Mouse (Mus musculus) embryonic stem cell, embryonic (primary cell): ENCODE measurements at regions not wholly inside any gene's neighbourhood (a gene's known extent, or its start where the extent isn't known, plus 50 kb on each side); places are given as distances from the start of the nearest gene placed in this dataset.
"Not testable (repeated sequence)": the region's sequence is repeated elsewhere in the genome, so short reads cannot be mapped to it uniquely, and the experiment has no call there.

Experiments
- CTCF ChIA-PET, 4 experiments: fragments of 300-600 bp in 2 of 4; fragments of 350-600 bp in 2 of 4; sonication (Branson Sonifier 250); formaldehyde crosslinking; loops; one replicate each; lab custom pipeline; 2022; ENCODE audit warnings: inconsistent platforms in 2 of 4; lab: Charles Lee
- POLR2A ChIA-PET, 4 experiments: fragments of 300-600 bp in 2 of 4; fragments of 350-600 bp in 2 of 4; sonication (Branson Sonifier 250); formaldehyde crosslinking; loops; one replicate each; lab custom pipeline; 2022; ENCODE audit warnings: antibody characterized with exemption in 4 of 4, inconsistent platforms in 1 of 4; lab: Charles Lee

DNA sequence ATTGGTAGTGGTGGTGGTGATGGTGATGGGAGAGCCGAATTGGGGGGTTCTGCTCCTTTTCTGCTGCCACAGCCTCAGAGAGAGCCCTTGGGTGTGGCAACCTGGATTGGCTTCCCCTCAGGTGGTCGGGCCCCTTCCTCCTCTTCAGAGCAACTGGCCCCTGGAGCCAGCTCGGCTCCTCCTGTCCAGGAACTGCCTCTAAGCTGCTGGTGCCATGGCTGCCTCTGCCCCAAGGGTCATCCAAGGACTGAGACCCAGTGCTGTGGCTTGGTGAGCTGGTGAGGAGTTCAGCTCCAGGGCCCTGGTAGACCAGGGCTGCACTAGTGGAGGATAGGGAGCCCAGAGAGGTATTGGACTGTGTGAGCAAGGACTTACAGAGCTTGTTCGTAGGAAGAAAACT, 372.4 kb upstream of the Cntn5 start:
- CTCF ChIA-PET = interaction anchor here in 1 of 4 experiments (0.9 kb wide), 1 partner anchor 165 kb away, joined by 3 read pairs; no protein-coding TSS in a partner anchor
- POLR2A ChIA-PET = no interaction called here

DNA sequence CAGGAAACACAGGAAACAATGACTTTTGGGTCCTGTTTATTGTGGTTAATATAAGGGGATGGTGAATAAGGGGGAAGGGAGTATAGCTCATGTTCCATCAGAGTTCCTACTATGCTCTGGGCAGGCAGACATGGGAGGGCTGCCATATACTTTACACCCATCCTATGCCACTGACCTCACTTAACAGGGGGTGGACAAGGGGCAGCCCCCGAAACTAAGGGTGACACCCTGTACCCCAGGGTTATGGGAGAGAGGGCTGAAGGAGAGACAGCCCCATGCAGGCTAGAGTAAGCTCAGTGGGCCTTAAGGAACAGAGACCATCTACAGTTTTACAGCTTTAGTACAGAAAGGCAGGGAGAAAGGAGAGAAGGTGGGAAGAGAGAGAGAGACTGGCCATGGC, 352.3 kb upstream of the Cntn5 start:
- CTCF ChIA-PET = no interaction called here
- POLR2A ChIA-PET = no interaction called here

DNA sequence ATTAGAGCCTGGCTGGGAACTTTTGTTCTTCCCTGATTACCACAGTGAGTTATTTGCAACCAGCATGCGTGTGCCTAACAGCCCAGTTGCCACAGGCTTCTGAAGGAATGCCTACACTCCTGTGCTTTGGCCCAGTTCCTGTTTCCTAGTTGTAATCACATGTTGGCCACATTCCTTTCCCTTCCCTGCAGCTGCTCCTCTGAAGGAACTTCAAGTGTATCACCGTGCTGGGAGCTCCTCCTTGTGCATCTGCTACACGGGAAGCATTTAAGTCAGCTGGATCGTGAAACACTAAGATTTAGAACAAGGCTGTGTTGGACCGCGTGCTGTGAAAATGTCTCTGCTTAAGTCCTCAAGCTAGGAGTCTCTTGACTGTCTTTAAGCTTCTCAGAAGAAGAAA, 302.3 kb upstream of the Cntn5 start:
- POLR2A ChIA-PET = interaction anchor here in 1 of 4 experiments (0.6 kb wide), 1 partner anchor 60 kb away, joined by 3 read pairs; no protein-coding TSS in a partner anchor
- CTCF ChIA-PET = no interaction called here

DNA sequence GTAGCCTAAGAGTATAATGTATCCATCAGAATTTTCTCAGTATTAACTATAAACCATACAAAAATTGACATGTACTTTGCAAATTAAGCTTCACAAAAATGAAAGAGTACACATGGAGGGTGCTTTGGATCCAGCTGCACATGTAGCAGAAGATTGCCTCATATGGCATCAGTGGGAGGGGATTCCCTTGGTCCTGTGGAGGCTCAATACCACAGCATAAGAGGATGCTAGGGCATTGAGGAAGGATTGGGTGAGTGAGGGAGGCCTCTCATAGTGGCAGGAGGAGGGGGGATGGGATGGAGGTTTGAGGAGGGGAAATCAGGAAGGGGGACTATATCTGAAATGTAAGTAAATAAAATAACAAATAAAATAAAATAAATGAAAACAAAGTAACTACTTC, 301.7 kb upstream of the Cntn5 start:
- ChIA-PET POLR2A (interaction anchor here in 1 of 4 experiments (0.6 kb wide), 1 partner anchor 59 kb away, joined by 3 read pairs; no protein-coding TSS in a partner anchor), CTCF (no interaction called here)

DNA sequence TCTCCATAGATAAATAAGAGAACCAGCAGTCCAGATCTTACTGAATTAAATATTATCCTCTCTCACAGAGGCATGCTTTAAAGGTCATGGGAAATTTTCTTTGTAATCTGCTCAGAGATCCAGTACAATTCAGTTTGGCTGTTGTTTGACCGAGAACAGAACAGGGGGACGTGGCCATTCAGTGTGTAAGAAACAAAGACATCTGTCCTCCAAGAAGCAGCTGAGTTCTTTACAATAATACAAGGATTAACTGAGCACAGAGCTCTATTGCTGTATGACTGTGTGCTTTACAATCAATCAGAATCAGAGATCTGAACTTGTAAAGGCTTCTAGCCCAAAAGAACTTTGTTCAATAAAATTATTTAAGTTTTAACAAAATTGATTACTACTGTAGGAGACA, 287.6 kb upstream of the Cntn5 start:
- CTCF ChIA-PET = no interaction called here
- POLR2A ChIA-PET = no interaction called here

DNA sequence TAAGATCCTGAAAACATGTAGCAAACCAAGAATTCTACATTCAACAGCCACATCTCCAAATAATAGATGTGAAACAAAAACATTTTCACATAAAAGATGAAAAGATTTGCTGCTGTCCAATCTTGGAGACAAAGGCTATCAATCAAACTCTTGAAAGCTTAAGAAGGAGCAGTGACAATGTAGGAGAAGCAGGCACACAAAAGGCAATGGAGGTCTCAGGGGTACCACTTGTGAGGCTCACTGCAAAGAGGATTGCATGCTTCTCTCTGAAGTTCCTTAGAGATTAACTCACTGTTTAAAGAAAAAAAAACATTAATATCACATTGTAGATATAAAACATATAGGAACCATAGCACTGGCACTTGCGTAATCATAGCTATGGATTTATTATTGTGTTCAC, 241.2 kb upstream of the Cntn5 start:
- POLR2A ChIA-PET = interaction anchor here in 1 of 4 experiments (0.6 kb wide), 1 partner anchor 20 kb away, joined by 3 read pairs; no protein-coding TSS in a partner anchor
- CTCF ChIA-PET = no interaction called here

DNA sequence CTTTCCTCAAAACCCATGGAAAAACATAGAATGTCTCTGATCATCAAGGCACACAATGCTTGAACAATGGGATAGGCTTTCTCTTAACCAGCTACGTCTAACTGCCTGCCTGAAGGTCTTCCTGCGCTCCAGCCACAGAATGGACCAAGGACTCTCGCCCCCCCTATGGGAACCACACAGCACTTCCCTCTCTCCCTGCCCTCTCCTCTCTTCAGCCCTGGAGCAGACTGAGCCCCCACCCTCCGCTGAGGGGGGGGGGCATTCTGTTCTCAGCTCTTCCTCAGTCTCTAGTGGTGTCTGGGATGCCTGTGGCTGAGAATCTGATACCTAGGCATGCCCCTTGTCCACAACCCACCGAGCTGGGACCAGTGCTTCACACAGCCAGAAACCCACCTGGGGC, 222.3 kb upstream of the Cntn5 start:
- POLR2A ChIA-PET = interaction anchor here in 1 of 4 experiments (0.7 kb wide), 1 partner anchor 53 kb away, joined by 3 read pairs; no protein-coding TSS in a partner anchor
- CTCF ChIA-PET = no interaction called here

DNA sequence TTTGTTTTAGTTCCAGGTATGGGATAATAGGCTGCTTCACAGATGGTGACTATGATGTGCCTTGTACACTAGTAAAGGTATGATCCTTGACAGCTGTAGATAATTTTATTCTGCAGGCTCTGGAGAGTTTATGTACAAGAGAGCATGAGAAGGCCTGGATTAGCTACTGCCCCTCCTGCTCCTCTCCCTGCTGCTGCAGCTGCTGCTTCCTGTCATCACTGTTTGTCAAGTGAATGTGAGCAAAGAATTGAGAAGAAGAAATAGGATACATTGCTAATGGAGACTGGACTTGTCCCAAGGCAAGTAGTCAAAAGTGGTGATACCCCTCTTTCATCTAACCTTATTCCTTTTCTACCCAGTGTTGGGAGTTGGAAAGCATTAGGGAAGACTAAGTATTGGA, 214.6 kb upstream of the Cntn5 start:
- POLR2A ChIA-PET = no interaction called here
- CTCF ChIA-PET = no interaction called here

DNA sequence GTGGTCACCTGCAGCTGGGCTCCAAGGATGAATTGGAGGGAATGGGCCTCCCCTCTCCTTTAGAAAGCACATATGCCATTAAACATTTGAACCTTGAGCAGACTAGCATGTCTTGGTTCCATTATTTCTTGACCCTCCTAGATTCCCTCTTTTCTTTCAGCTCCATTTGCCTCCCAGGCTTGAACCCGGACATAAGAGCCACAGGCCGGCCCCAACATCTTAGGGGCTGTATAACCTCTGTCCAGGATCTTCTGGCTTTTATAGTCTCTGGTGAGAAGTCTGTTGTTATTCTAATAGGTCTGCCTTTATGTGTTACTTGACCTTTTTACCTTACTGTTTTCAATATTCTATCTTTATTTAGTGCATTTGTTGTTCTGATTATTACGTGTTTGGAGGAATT, 203.3 kb upstream of the Cntn5 start:
- POLR2A ChIA-PET, CTCF ChIA-PET: not testable (repeated sequence)

DNA sequence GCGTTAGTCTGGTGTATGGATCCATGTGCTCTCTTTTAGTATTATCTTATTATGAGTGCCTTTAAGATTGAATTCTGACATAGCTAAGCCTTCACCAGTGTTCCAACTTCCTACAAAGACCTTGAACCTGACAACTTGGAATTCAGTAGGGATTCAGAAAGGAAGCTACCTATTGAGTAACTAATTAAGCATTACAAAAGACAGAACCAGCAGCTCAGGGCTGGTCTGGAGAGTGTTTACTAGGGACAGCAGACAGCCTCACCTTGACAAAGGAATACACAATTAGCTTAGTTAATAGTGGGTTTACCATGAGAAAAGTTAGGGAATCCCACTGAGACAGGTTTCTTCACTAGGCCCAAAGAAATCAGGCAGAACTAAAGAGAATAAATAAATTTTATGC, 202.6 kb upstream of the Cntn5 start:
- POLR2A ChIA-PET, CTCF ChIA-PET: not testable (repeated sequence)

DNA sequence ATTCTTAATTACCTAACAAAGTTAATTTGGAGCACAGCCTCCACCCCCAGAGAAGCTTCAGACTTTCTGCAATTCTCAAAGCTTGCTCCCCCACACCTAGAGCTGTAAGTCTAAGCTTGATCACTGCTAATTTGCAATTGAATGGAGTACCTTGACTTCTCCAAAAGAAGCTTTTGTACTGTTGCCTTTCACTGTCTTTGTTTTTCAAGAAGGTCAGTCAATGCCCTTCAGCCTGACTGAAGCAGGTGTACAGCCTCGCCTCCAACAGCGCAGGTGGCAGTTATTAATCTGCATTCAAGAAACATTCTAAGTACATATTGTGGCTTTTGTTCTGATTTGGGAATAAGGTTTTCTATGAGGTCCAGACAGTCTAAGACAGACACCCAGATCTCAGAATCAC, 201.7 kb upstream of the Cntn5 start:
- CTCF ChIA-PET = no interaction called here

DNA sequence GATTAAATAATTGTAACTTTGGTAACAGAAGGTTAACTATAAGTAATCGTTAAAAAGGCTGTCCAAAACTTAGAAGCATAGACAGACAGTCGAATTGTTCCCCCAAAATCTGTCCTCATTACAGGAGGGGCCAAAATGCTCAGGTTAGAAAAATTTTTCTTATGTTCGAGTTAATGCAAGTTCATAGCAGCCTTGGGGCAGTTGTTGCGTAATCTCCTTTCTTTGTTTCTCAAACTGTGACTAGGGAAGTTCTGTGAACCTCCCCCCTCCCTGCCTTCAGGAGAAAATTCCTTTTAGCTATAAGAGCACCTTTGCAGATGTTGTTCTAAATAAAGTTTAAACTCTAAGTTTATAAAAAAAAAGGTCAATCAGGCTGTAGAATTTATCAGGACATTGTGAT, 198.9 kb upstream of the Cntn5 start:
- ChIA-PET CTCF (no interaction called here), POLR2A (no interaction called here)

More for the DNA sequence above, 201.7 kb upstream of the Cntn5 start:
- POLR2A ChIA-PET = no interaction called here

DNA sequence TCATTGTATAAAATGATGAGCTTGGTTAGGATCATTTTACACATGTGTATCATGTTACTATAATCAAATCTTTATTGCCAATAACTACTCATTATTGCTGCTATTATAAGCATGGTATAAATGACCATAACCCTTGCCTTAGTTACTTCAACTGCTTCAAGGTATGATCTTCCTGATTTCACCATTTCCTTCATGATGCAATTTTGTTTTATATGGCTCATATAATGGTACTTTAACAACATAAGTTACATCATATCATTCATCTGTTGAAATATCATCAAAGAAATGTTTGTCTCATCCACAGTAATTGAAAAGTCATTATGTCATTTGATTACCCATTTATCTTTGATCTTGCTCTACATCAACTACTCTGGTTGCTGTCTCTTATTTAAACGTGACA, 188.3 kb upstream of the Cntn5 start:
- CTCF ChIA-PET = no interaction called here
- POLR2A ChIA-PET = no interaction called here

DNA sequence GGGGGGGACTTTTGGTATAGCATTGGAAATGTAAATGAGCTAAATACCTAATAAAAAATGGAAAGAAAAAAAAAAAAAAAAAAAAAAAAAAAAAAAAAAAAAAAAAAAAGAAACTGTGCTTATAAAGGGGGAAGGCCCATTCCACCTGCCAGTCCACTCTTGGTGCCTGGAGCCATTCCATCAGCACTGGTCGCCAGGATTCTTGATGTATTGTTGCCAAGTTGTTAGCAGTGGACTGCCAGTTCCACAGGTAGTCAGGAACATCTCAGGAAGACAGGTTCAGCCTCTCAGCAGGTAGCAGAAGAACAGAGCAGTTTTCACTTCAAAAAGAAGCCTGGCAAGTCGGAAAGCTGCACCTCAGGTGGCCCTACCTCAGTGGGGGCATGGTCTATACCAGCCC, 162.6 kb upstream of the Cntn5 start:
- CTCF ChIA-PET, POLR2A ChIA-PET: not testable (repeated sequence)

DNA sequence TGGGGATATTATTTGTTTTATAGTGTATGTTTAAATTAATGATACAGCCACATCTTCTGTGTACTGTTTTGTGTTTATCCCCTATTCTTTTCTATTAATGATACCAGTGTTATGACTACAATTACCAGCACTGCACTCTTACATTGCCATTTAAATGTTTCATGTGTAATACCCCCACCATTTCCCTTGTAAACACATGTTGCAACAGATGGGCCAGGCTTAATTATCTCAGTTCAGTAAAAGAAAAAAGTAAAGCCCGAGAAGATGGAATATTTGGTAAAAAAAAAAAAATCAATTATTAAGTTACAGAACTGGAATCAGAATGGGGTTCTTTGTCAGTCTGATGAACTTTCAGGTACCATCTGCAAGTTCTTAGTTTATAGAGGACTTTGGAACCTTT, 158.3 kb upstream of the Cntn5 start:
- POLR2A ChIA-PET = no interaction called here

More for the DNA sequence above, 158.3 kb upstream of the Cntn5 start:
- CTCF ChIA-PET = no interaction called here
